10 mouse cellular contexts compared by ENCODE assay signal in genomic region chr2:27198551-27199246, GRCm38 (mm10). TPM values are rescaled to one million over a fixed set of nuclear protein-coding genes. Genes with fewer than 3 reads are reported as not detected.
DNase-seq lines count a peak whose midpoint lies in the region; ATAC-seq lines count a peak whose summit lies in the region.
"Had no signal": no experiment of that assay in that cellular context is flagged by ENCODE, and none has a peak within 500 bp of the region (broad histone marks: within the 10 kb centered on the region; RNA-seq: fewer than 3 reads in every experiment).

No protein-coding gene starts in this region.

- H3K36me3 ChIP-seq in lung, embryonic 16.5 days (ENCODE audit: control insufficient read depth, insufficient read depth, low read length): no peaks in the 10 kb centered on the region; the same call in 1 of the 2 replicates
- no peaks in the 10 kb centered on the region for H3K36me3 ChIP-seq in heart, embryonic 11.5 days (ENCODE audit: control insufficient read depth, insufficient read depth, low read length)
- H3K36me3 ChIP-seq in liver, embryonic 12.5 days: peaks cover 11% of the 10 kb centered on the region; the same call in 1 of the 2 replicates
- no peaks in the 10 kb centered on the region for H3K36me3 ChIP-seq in midbrain, embryonic 16.5 days (ENCODE audit: control insufficient read depth, insufficient read depth, low read length)

- H3K27me3 ChIP-seq in lung, embryonic 16.5 days (ENCODE audit: control insufficient read depth, insufficient read depth, low read depth, low read length): no peaks in the 10 kb centered on the region
- peaks cover 2% of the 10 kb centered on the region; the same call in 1 of the 2 replicates for H3K27me3 ChIP-seq in heart, embryonic 11.5 days (ENCODE audit: control insufficient read depth, insufficient read depth, low read length)
- H3K27me3 ChIP-seq in liver, embryonic 12.5 days (replicated peaks): no peaks in the 10 kb centered on the region
- no peaks in the 10 kb centered on the region for H3K27me3 ChIP-seq in midbrain, embryonic 16.5 days (ENCODE audit: control insufficient read depth, insufficient read depth, low read depth, low read length)

- no peak for DNase-seq in lung, postnatal 25 days (ENCODE audit: low spot score)
- peak; percentile 61 for DNase-seq in thymus, postnatal 4 days
- DNase-seq in left cerebral cortex, adult 9 months (ENCODE audit: low spot score in 2 of 2): no peak
- no peak for DNase-seq in urinary bladder, postnatal 36 days (ENCODE audit: low spot score in 2 of 2)

- peak overlapping the region; percentile 73 for H3K27ac ChIP-seq in lung, embryonic 16.5 days (ENCODE audit: low read length)
- H3K27ac ChIP-seq in heart, embryonic 11.5 days (ENCODE audit: low read depth, low read length): peak overlapping the region; percentile 93
- peak overlapping the region; percentile 31; the same call in 1 of the 2 replicates for H3K27ac ChIP-seq in liver, embryonic 12.5 days
- H3K27ac ChIP-seq in midbrain, embryonic 16.5 days (ENCODE audit: low read length): no peak overlapping the region
- H3K27ac ChIP-seq: macrophage had no signal

- peak overlapping the region; percentile 29; the same call in 1 of the 2 replicates for H3K9ac ChIP-seq in lung, embryonic 16.5 days (ENCODE audit: low read length)
- peak overlapping the region; percentile 43; the same call in 1 of the 2 replicates for H3K9ac ChIP-seq in heart, embryonic 11.5 days (ENCODE audit: low read depth, low read length)
- no peak overlapping the region for H3K9ac ChIP-seq in liver, embryonic 12.5 days
- no peak overlapping the region for H3K9ac ChIP-seq in midbrain, embryonic 16.5 days (ENCODE audit: low read depth, low read length)

- peaks cover 25% of the 10 kb centered on the region for H3K4me1 ChIP-seq in lung, embryonic 16.5 days (replicated peaks; ENCODE audit: control insufficient read depth, insufficient read depth, low read length)
- peaks cover 55% of the 10 kb centered on the region for H3K4me1 ChIP-seq in heart, embryonic 11.5 days (ENCODE audit: control insufficient read depth, insufficient read depth, low read length)
- 0 out of 2 replicates have a peak, but pooled peaks cover 13% of the 10 kb centered on the region for H3K4me1 ChIP-seq in liver, embryonic 12.5 days
- no peaks in the 10 kb centered on the region for H3K4me1 ChIP-seq in midbrain, embryonic 16.5 days (ENCODE audit: control insufficient read depth, insufficient read depth, low read length)

- 23% methylated on average over 5 of the region's 5 CpGs for WGBS in lung, embryonic 16.5 days
- WGBS in heart, embryonic 11.5 days (ENCODE audit: insufficient replicate concordance): 27% methylated on average over 5 of the region's 5 CpGs
- WGBS in liver, embryonic 12.5 days (ENCODE audit: insufficient replicate concordance): 33% methylated on average over 5 of the region's 5 CpGs
- 64% methylated on average over 5 of the region's 5 CpGs for WGBS in midbrain, embryonic 16.5 days

- no peak overlapping the region for H3K4me3 ChIP-seq in lung, embryonic 16.5 days (ENCODE audit: low read length)
- H3K4me3 ChIP-seq in heart, embryonic 11.5 days (ENCODE audit: low read depth, low read length): no peak overlapping the region
- no peak overlapping the region for H3K4me3 ChIP-seq in liver, embryonic 12.5 days
- no peak overlapping the region for H3K4me3 ChIP-seq in midbrain, embryonic 16.5 days (ENCODE audit: low read depth, low read length)

- no peaks in the 10 kb centered on the region for H3K9me3 ChIP-seq in lung, embryonic 16.5 days (ENCODE audit: control insufficient read depth, low read length)
- H3K9me3 ChIP-seq in heart, embryonic 11.5 days (replicated peaks; ENCODE audit: control insufficient read depth, low read length): no peaks in the 10 kb centered on the region
- H3K9me3 ChIP-seq in liver, embryonic 12.5 days (replicated peaks): no peaks in the 10 kb centered on the region
- no peaks in the 10 kb centered on the region for H3K9me3 ChIP-seq in midbrain, embryonic 16.5 days (replicated peaks; ENCODE audit: control insufficient read depth, low read length, poor library complexity, severe bottlenecking)

- H3K4me2 ChIP-seq in lung, embryonic 16.5 days (ENCODE audit: low read depth, low read length): no peak overlapping the region
- H3K4me2 ChIP-seq in heart, embryonic 11.5 days: peak overlapping the region; percentile 19; the same call in 1 of the 2 replicates
- H3K4me2 ChIP-seq in liver, embryonic 12.5 days: no peak overlapping the region
- no peak overlapping the region for H3K4me2 ChIP-seq in midbrain, embryonic 16.5 days (ENCODE audit: low read length)

- no peak for ATAC-seq in lung, embryonic 16.5 days (ENCODE audit: low read depth)
- peak; percentile 43; the same call in 1 of the 2 replicates for ATAC-seq in heart, embryonic 11.5 days (replicated peaks; ENCODE audit: insufficient number of reproducible peaks, low FRiP score, low TSS enrichment)
- ATAC-seq in liver, embryonic 12.5 days: no peak
- no peak for ATAC-seq in midbrain, embryonic 16.5 days

RNA-seq across cellular contexts. Expression of gene Dbh, which starts 33.7 kb away (rescaled TPM):
- polyA plus RNA-seq in lung, embryonic 16.5 days (2015; fragmentation: Nextera tagmentation; extraction: Ambion mirVana): 0.54 and 0.84 TPM in 2 replicates
- polyA plus RNA-seq in heart, embryonic 11.5 days (2014; fragmentation: Nextera tagmentation; extraction: Ambion mirVana): 0.47 and 0.63 TPM in 2 replicates
- 0.05 and 0.12 TPM in 2 replicates for polyA plus RNA-seq in liver, embryonic 12.5 days (2016; fragmentation: Nextera tagmentation; extraction: Ambion mirVana)
- 0.36 and 0.88 TPM in 2 replicates for polyA plus RNA-seq in midbrain, embryonic 16.5 days (2015; fragmentation: Nextera tagmentation; extraction: Ambion mirVana)
- polyA plus RNA-seq: forebrain, embryonic 11.5 days; macrophage had no signal

RNA-seq across cellular contexts. Expression of gene Sardh, which starts 49.4 kb away (rescaled TPM):
- polyA plus RNA-seq in lung, embryonic 16.5 days (2015; fragmentation: Nextera tagmentation; extraction: Ambion mirVana): 24.3 and 32.0 TPM in 2 replicates
- polyA plus RNA-seq in heart, embryonic 11.5 days (2014; fragmentation: Nextera tagmentation; extraction: Ambion mirVana): 12.9 and 15.1 TPM in 2 replicates
- polyA plus RNA-seq in liver, embryonic 12.5 days (2016; fragmentation: Nextera tagmentation; extraction: Ambion mirVana): 37.6 and 41.5 TPM in 2 replicates
- polyA plus RNA-seq in midbrain, embryonic 16.5 days (2015; fragmentation: Nextera tagmentation; extraction: Ambion mirVana): 4.8 and 5.1 TPM in 2 replicates

RNA-seq across cellular contexts. Expression of gene Fam163b, which starts 56.4 kb away (rescaled TPM):
- 0.54 and 0.64 TPM in 2 replicates for polyA plus RNA-seq in lung, embryonic 16.5 days (2015; fragmentation: Nextera tagmentation; extraction: Ambion mirVana)
- 0.39 and 0.54 TPM in 2 replicates for polyA plus RNA-seq in heart, embryonic 11.5 days (2014; fragmentation: Nextera tagmentation; extraction: Ambion mirVana)
- polyA plus RNA-seq in liver, embryonic 12.5 days (2016; fragmentation: Nextera tagmentation; extraction: Ambion mirVana): 0.08 TPM in 1 of 2 replicates, not detected in the other
- polyA plus RNA-seq in midbrain, embryonic 16.5 days (2015; fragmentation: Nextera tagmentation; extraction: Ambion mirVana): 5.0 and 8.1 TPM in 2 replicates
- polyA plus RNA-seq: macrophage had no signal

Comparison
In these comparisons a context has a peak if more than half of its experiments do, and no peak if none do; other contexts are left out.
1. H3K9ac ChIP-seq: peak in lung, embryonic 16.5 days (single experiment) and heart, embryonic 11.5 days (single experiment); none in liver, embryonic 12.5 days (single experiment) and midbrain, embryonic 16.5 days (single experiment).